9 mouse cellular contexts compared by ENCODE assay signal in genomic region chr17:33865330-33866030, GRCm38 (mm10). TPM values are rescaled to one million over a fixed set of nuclear protein-coding genes. Genes with fewer than 3 reads are reported as not detected.
A peak's percentile ranks its signal among the peaks of the same experiment; 100 is the strongest.
DNase-seq lines count a peak whose midpoint lies in the region; TF ChIP-seq lines count a peak whose summit lies in the region.
"Had no signal": no experiment of that assay in that cellular context is flagged by ENCODE, and none has a peak within 500 bp of the region (broad histone marks: within the 10 kb centered on the region; RNA-seq: fewer than 3 reads in every experiment).

No protein-coding gene starts in this region.

- WGBS in cerebellum, adult 2 months, result 38% methylated on average over 9 of the region's 9 CpGs

- H3K4me3 ChIP-seq in cerebellum, adult 2 months (replicated peaks; ENCODE audit: insufficient read depth, low read depth, low read length), result no peak overlapping the region
- H3K4me3 ChIP-seq: neural tube, embryonic 13.5 days had no signal

- no peaks in the 10 kb centered on the region for H3K27me3 ChIP-seq in cerebellum, adult 2 months (ENCODE audit: control insufficient read depth, insufficient read depth, low read length)
- H3K27me3 ChIP-seq in splenic B cell, adult 2 months (ENCODE audit: control insufficient read depth, insufficient read depth, low read length, poor library complexity, severe bottlenecking), result no peaks in the 10 kb centered on the region
- H3K27me3 ChIP-seq: neural tube, embryonic 13.5 days had no signal

- TF ChIP-seq POLR2A in cerebellum, adult 2 months (IDR thresholded peaks at IDR 0.05; ENCODE audit: borderline replicate concordance, insufficient read depth, low read length), result no peak

- H3K4me1 ChIP-seq in cerebellum, adult 2 months (ENCODE audit: control insufficient read depth, insufficient read depth, low read length), result no peaks in the 10 kb centered on the region
- H3K4me1 ChIP-seq: neural tube, embryonic 13.5 days had no signal

- DNase-seq in cerebellum, adult 2 months, result peak in 1 of 2 experiments; percentile 15
- DNase-seq in cerebellum, adult 11-12 months, result no peak
- peak; percentile 33 for DNase-seq in 3134 (ENCODE audit: extremely low read depth, insufficient read length, low spot score)
- peak; percentile 67 for DNase-seq in adrenal gland, postnatal 10 days
- DNase-seq in frontal cortex, postnatal 25 days (ENCODE audit: low spot score in 2 of 2), result peak; percentile 54 to 66
- DNase-seq in layer of hippocampus, adult 9-10 months (ENCODE audit: low spot score), result peak; percentile 53
- peak; percentile 60 for DNase-seq in lung, postnatal 25 days (ENCODE audit: low spot score)
- peak; percentile 79 for DNase-seq in splenic B cell, adult 2 months (ENCODE audit: low read depth, low spot score)

- H3K36me3 ChIP-seq in splenic B cell, adult 2 months (ENCODE audit: control insufficient read depth, insufficient read depth, low read length, poor library complexity, severe bottlenecking), result no peaks in the 10 kb centered on the region
- H3K36me3 ChIP-seq: neural tube, embryonic 13.5 days had no signal

- H3K27ac ChIP-seq in cerebellum, adult 2 months (ENCODE audit: insufficient read depth, low read length), result no peak overlapping the region
- H3K27ac ChIP-seq: neural tube, embryonic 13.5 days had no signal

- TF ChIP-seq CTCF in cerebellum, adult 2 months (IDR thresholded peaks at IDR 0.05; ENCODE audit: borderline replicate concordance, insufficient read depth, low read depth, low read length), result peak; percentile 22; the same call in 1 of the 2 replicates

RNA-seq across cellular contexts. Expression of gene Gm7029, which starts 8.2 kb away (rescaled TPM):
- polyA plus RNA-seq in cerebellum, adult 2 months (2012; rRNA removed), result not detected in 2 replicates
- total RNA-seq in adrenal gland, postnatal 10 days (2021), result not detected
- polyA plus RNA-seq: neural tube, embryonic 13.5 days had no signal

RNA-seq across cellular contexts. Expression of gene Cd320, which starts 22.6 kb away (rescaled TPM):
- 34.4 and 34.7 TPM in 2 replicates for polyA plus RNA-seq in cerebellum, adult 2 months (2012; rRNA removed)
- total RNA-seq in adrenal gland, postnatal 10 days (2021), result 10 to 100 TPM; 29.6 to 39.4 TPM

RNA-seq across cellular contexts. Expression of gene Kifc1, which starts 25.0 kb away (rescaled TPM):
- polyA plus RNA-seq in cerebellum, adult 2 months (2012; rRNA removed), result 2.2 and 2.3 TPM in 2 replicates
- total RNA-seq in adrenal gland, postnatal 10 days (2021), result 10 to 100 TPM; 13.4 to 15.8 TPM

RNA-seq across cellular contexts. Expression of gene Platr17, which starts 39.5 kb away (rescaled TPM):
- 0.48 and 0.65 TPM in 2 replicates for polyA plus RNA-seq in cerebellum, adult 2 months (2012; rRNA removed)
- not detected for total RNA-seq in adrenal gland, postnatal 10 days (2021)

RNA-seq across cellular contexts. Expression of gene Ndufa7, which starts 41.1 kb away (rescaled TPM):
- 341 and 361 TPM in 2 replicates for polyA plus RNA-seq in cerebellum, adult 2 months (2012; rRNA removed)
- 100 to 1,000 TPM; 564 to 570 TPM for total RNA-seq in adrenal gland, postnatal 10 days (2021)
